Mouse (Mus musculus) hindbrain, embryonic 15.5 days (tissue): Measurements from ENCODE around the gene Nfe2l2. TPM values are rescaled to one million over a fixed set of nuclear protein-coding genes. Genes with fewer than 3 reads are reported as not detected.
"Not testable (repeated sequence)": the region's sequence is repeated elsewhere in the genome, so short reads cannot be mapped to it uniquely, and the experiment has no call there.

Source experiments
- ATAC-seq: fragments of 200-750 bp; cut with Nextera tagmentation; 2 replicates; pipeline ENCODE4 v1.8.0; 2017; ENCODE audit warnings: low read depth, moderate number of reproducible peaks, moderate TSS enrichment; ENCODE audit not compliant: low FRiP score
- H3K27ac ChIP-seq: fragments of 300-500 bp; sonication (generic); replicated peaks from 2 replicates; pipeline ENCODE4 v1.5.1; 2015; ENCODE audit warnings: mild to moderate bottlenecking, inconsistent platforms
- H3K27me3 ChIP-seq: fragments of 300-500 bp; sonication (generic); 2 replicates; pipeline ENCODE4 v1.6.1; 2015; ENCODE audit warnings: control low read depth, inconsistent platforms
- H3K36me3 ChIP-seq: fragments of 300-500 bp; sonication (generic); 2 replicates; pipeline ENCODE4 v1.6.1; 2015; ENCODE audit warnings: control low read depth, inconsistent platforms
- H3K4me1 ChIP-seq: fragments of 300-500 bp; sonication (generic); replicated peaks from 2 replicates; pipeline ENCODE4 v1.6.1; 2015; ENCODE audit warnings: control low read depth, inconsistent platforms
- H3K4me2 ChIP-seq: fragments of 300-500 bp; sonication (generic); 2 replicates; pipeline ENCODE4 v1.6.1; 2015; ENCODE audit warnings: moderate library complexity, mild to moderate bottlenecking, inconsistent platforms
- H3K4me3 ChIP-seq: fragments of 300-500 bp; sonication (generic); 2 replicates; pipeline ENCODE4 v1.5.1; 2015; ENCODE audit warnings: mild to moderate bottlenecking, inconsistent platforms
- H3K9ac ChIP-seq: fragments of 300-500 bp; sonication (generic); 2 replicates; pipeline ENCODE4 v1.6.1; 2015; ENCODE audit warnings: inconsistent platforms
- H3K9me3 ChIP-seq: fragments of 300-500 bp; sonication (generic); 2 replicates; pipeline ENCODE4 v1.6.1; 2016; ENCODE audit warnings: control low read depth, inconsistent platforms
- WGBS: fragments of 180-500 bp; shearing (Covaris S2); methylation state at CpG from one replicate; pipeline ENCODE4 v1.1.7; 2015; 5-methylcytosine and 5-hydroxymethylcytosine counted together
- polyA plus RNA-seq: library from polyadenylated mRNA; unstranded; fragments of >200 nt; fragmentation: Nextera tagmentation; extraction: Ambion mirVana; gene quantifications from 2 replicates; pipeline ENCODE4 v1.2.1, GENCODE M21; 2015

Nfe2l2 gene
- polyA plus RNA-seq, 1 experiment from 2014 or later = 14.4 TPM

- WGBS = 88% methylated on average over 1 of the region's 1 CpGs
- Histone ChIP-seq H3K9me3 (no peaks in the 10 kb centered on the region), H3K4me3 (no peak overlapping the region), H3K36me3 (no peaks in the 10 kb centered on the region), H3K27me3 (no peaks in the 10 kb centered on the region), H3K4me2 (no peak overlapping the region), H3K9ac (no peak overlapping the region), H3K27ac (no peak overlapping the region), H3K4me1 (peaks cover 8% of the 10 kb centered on the region)
- no peak for ATAC-seq
Observed at GRCm38 (mm10) chr2:75654679-75655078, 49.8 kb downstream of the Nfe2l2 start.

GRCm38 (mm10) chr2:75653150-75653549, 51.3 kb downstream of the Nfe2l2 start:
- ATAC-seq = no peak
- peaks cover 8% of the 10 kb centered on the region for H3K4me1 ChIP-seq

GRCm38 (mm10) chr2:75650437-75650836, 54.0 kb downstream of the Nfe2l2 start:
- no peaks in the 10 kb centered on the region for H3K4me1 ChIP-seq
- no peak for ATAC-seq
- no peaks in the 10 kb centered on the region for H3K27me3 ChIP-seq
- H3K9me3 ChIP-seq = no peaks in the 10 kb centered on the region
- 80% methylated on average over 1 of the region's 1 CpGs for WGBS
- no peak overlapping the region for H3K9ac ChIP-seq
- no peak overlapping the region for H3K4me2 ChIP-seq
- no peak overlapping the region for H3K27ac ChIP-seq
- no peaks in the 10 kb centered on the region for H3K36me3 ChIP-seq
- H3K4me3 ChIP-seq = no peak overlapping the region

More at GRCm38 (mm10) chr2:75653150-75653549, 51.3 kb downstream of the Nfe2l2 start:
- no peak overlapping the region for H3K27ac ChIP-seq
- H3K36me3 ChIP-seq = no peaks in the 10 kb centered on the region
- H3K4me2 ChIP-seq = no peak overlapping the region
- no peak overlapping the region for H3K4me3 ChIP-seq
- no peaks in the 10 kb centered on the region for H3K27me3 ChIP-seq
- no peaks in the 10 kb centered on the region for H3K9me3 ChIP-seq
- no peak overlapping the region for H3K9ac ChIP-seq

- H3K9me3 ChIP-seq = no peaks in the 10 kb centered on the region
- no peaks in the 10 kb centered on the region for H3K27me3 ChIP-seq
- no peak overlapping the region for H3K9ac ChIP-seq
- no peaks in the 10 kb centered on the region for H3K36me3 ChIP-seq
- H3K27ac ChIP-seq = no peak overlapping the region
- 91% methylated on average over 12 of the region's 12 CpGs for WGBS
- no peak overlapping the region for H3K4me3 ChIP-seq
- no peaks in the 10 kb centered on the region for H3K4me1 ChIP-seq
- H3K4me2 ChIP-seq = no peak overlapping the region
- ATAC-seq = no peak
Observed at GRCm38 (mm10) chr2:75645251-75645650, 59.2 kb downstream of the Nfe2l2 start.

GRCm38 (mm10) chr2:75643950-75644349, 60.5 kb downstream of the Nfe2l2 start:
- no peaks in the 10 kb centered on the region for H3K9me3 ChIP-seq
- H3K27me3 ChIP-seq = no peaks in the 10 kb centered on the region
- H3K27ac ChIP-seq = no peak overlapping the region
- no peak overlapping the region for H3K4me2 ChIP-seq
- WGBS = 88% methylated on average over 6 of the region's 6 CpGs
- H3K4me1 ChIP-seq = no peaks in the 10 kb centered on the region
- H3K4me3 ChIP-seq = no peak overlapping the region
- no peaks in the 10 kb centered on the region for H3K36me3 ChIP-seq
- no peak overlapping the region for H3K9ac ChIP-seq
- no peak for ATAC-seq

GRCm38 (mm10) chr2:75642795-75643550, 61.5 kb downstream of the Nfe2l2 start:
- no peak overlapping the region for H3K4me3 ChIP-seq
- no peaks in the 10 kb centered on the region for H3K36me3 ChIP-seq
- no peak overlapping the region for H3K9ac ChIP-seq
- no peak for ATAC-seq
- WGBS = 90% methylated on average over 8 of the region's 8 CpGs
- no peak overlapping the region for H3K27ac ChIP-seq
- no peak overlapping the region for H3K4me2 ChIP-seq
- no peaks in the 10 kb centered on the region for H3K27me3 ChIP-seq
- H3K4me1 ChIP-seq = no peaks in the 10 kb centered on the region
- H3K9me3 ChIP-seq = no peaks in the 10 kb centered on the region

GRCm38 (mm10) chr2:75642312-75642711, 62.1 kb downstream of the Nfe2l2 start:
- not testable (repeated sequence) for H3K9ac ChIP-seq, ATAC-seq, H3K9me3 ChIP-seq, H3K4me1 ChIP-seq, H3K36me3 ChIP-seq, H3K4me2 ChIP-seq, H3K27ac ChIP-seq, H3K4me3 ChIP-seq, H3K27me3 ChIP-seq
- WGBS = 87% methylated on average over 4 of the region's 4 CpGs

- not testable (repeated sequence) for H3K27ac ChIP-seq, H3K4me1 ChIP-seq
- WGBS = 55% methylated on average over 11 of the region's 12 CpGs
Observed at GRCm38 (mm10) chr2:75639535-75639934, 64.9 kb downstream of the Nfe2l2 start.

GRCm38 (mm10) chr2:75637822-75638221, 66.6 kb downstream of the Nfe2l2 start:
- H3K4me1 ChIP-seq, H3K27ac ChIP-seq, ATAC-seq, H3K4me2 ChIP-seq, H3K9ac ChIP-seq, H3K4me3 ChIP-seq, H3K27me3 ChIP-seq, H3K36me3 ChIP-seq, H3K9me3 ChIP-seq: not testable (repeated sequence)
- 95% methylated on average over 6 of the region's 6 CpGs for WGBS

More at GRCm38 (mm10) chr2:75639535-75639934, 64.9 kb downstream of the Nfe2l2 start:
- H3K4me3 ChIP-seq, H3K27me3 ChIP-seq, H3K36me3 ChIP-seq, H3K9me3 ChIP-seq, H3K9ac ChIP-seq, H3K4me2 ChIP-seq, ATAC-seq: not testable (repeated sequence)

- no peak for ATAC-seq
- Histone ChIP-seq H3K9ac (no peak overlapping the region), H3K36me3 (no peaks in the 10 kb centered on the region), H3K27me3 (no peaks in the 10 kb centered on the region), H3K27ac (no peak overlapping the region), H3K4me3 (no peak overlapping the region), H3K4me2 (no peak overlapping the region), H3K4me1 (no peaks in the 10 kb centered on the region), H3K9me3 (no peaks in the 10 kb centered on the region)
Observed at GRCm38 (mm10) chr2:75637361-75637760, 67.1 kb downstream of the Nfe2l2 start.

- not testable (repeated sequence) for H3K4me1 ChIP-seq, ATAC-seq, H3K36me3 ChIP-seq, H3K4me2 ChIP-seq, H3K9ac ChIP-seq, H3K27ac ChIP-seq, H3K4me3 ChIP-seq, H3K9me3 ChIP-seq, H3K27me3 ChIP-seq
- 91% methylated on average over 2 of the region's 2 CpGs for WGBS
Observed at GRCm38 (mm10) chr2:75637055-75637304, 67.5 kb downstream of the Nfe2l2 start.

GRCm38 (mm10) chr2:75636261-75637054, 68.0 kb downstream of the Nfe2l2 start:
- no peak for ATAC-seq
- H3K4me3 ChIP-seq = no peak overlapping the region
- no peak overlapping the region for H3K27ac ChIP-seq
- H3K4me2 ChIP-seq = no peak overlapping the region
- H3K27me3 ChIP-seq = no peaks in the 10 kb centered on the region
- no peaks in the 10 kb centered on the region for H3K9me3 ChIP-seq
- 71% methylated on average over 6 of the region's 6 CpGs for WGBS
- no peaks in the 10 kb centered on the region for H3K4me1 ChIP-seq
- no peaks in the 10 kb centered on the region for H3K36me3 ChIP-seq
- no peak overlapping the region for H3K9ac ChIP-seq
